ENCODE assay signal across 18 mouse cellular contexts in the genomic region with DNA sequence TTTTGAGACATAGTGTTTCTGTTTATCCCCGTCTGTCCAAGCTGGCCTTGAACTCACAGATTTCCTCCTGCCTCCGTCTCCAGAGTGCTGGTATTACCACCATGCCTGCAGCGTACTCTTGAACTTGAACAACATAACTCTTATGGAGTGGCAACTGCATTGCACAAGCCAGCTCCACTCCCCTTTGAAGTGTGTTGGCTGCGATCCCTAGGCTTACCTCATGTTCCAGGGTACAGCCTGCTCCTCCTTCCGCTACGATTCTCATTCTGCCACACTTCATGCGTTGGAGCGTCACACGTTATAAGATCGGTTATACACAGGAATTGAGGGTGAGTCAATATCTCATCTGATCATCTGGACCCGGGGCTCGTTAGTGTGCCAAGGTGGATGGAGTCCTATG. TPM values are rescaled to one million over a fixed set of nuclear protein-coding genes. Genes with fewer than 3 reads are reported as not detected.
"Had no signal": no experiment of that assay in that cellular context is flagged by ENCODE, and none has a peak within 500 bp of the region (broad histone marks: within the 10 kb centered on the region; RNA-seq: fewer than 3 reads in every experiment).

No protein-coding gene starts in this region.

- H3K4me2 ChIP-seq: kidney, embryonic 15.5 days; limb, embryonic 15.5 days; neural tube, embryonic 15.5 days; stomach, embryonic 15.5 days had no signal

- H3K9me3 ChIP-seq: kidney, embryonic 15.5 days; limb, embryonic 15.5 days; midbrain, embryonic 10.5 days; neural tube, embryonic 15.5 days; stomach, embryonic 15.5 days had no signal

- H3K27ac ChIP-seq: kidney, embryonic 15.5 days; left cerebral cortex, adult 2 months; limb, embryonic 15.5 days; liver, embryonic 14.5 days; midbrain, embryonic 10.5 days; neural tube, embryonic 15.5 days; stomach, embryonic 15.5 days had no signal

- H3K4me3 ChIP-seq: kidney, embryonic 15.5 days; left cerebral cortex, adult 2 months; limb, embryonic 15.5 days; midbrain, embryonic 10.5 days; myocyte; neural tube, embryonic 15.5 days; stomach, embryonic 15.5 days had no signal

- H3K27me3 ChIP-seq: kidney, embryonic 15.5 days; limb, embryonic 15.5 days; neural tube, embryonic 15.5 days; stomach, embryonic 15.5 days had no signal

- H3K36me3 ChIP-seq: kidney, embryonic 15.5 days; limb, embryonic 15.5 days; midbrain, embryonic 10.5 days; neural tube, embryonic 15.5 days; stomach, embryonic 15.5 days had no signal

- H3K4me1 ChIP-seq: kidney, embryonic 15.5 days; limb, embryonic 15.5 days; midbrain, embryonic 10.5 days; neural tube, embryonic 15.5 days; stomach, embryonic 15.5 days had no signal

- H3K9ac ChIP-seq: kidney, embryonic 15.5 days; limb, embryonic 15.5 days; liver, embryonic 14.5 days; neural tube, embryonic 15.5 days; stomach, embryonic 15.5 days had no signal

- DNase-seq: kidney, adult 2 months; kidney, postnatal 14 days; lung, adult 18-20 months; midbrain, embryonic 14.5 days; retina, postnatal 1 day; right cerebral cortex, postnatal 4 days; thymus, postnatal 36 days had no signal

RNA-seq across cellular contexts. Expression of a gene that starts 18.1 kb away (rescaled TPM):
- polyA plus RNA-seq: kidney, adult 2 months; kidney, embryonic 15.5 days; large intestine, adult 2 months; limb, embryonic 11.5 days; liver, embryonic 14.5 days; spleen, adult 2 months had no signal
